Mouse (Mus musculus): ENCODE measurements around the gene Casz1. TPM values are rescaled to one million over a fixed set of nuclear protein-coding genes. Genes with fewer than 3 reads are reported as not detected.

The Casz1 gene
- total RNA-seq, 2 experiments from 2014 or later = 0.55 to 0.75 TPM

DNA sequence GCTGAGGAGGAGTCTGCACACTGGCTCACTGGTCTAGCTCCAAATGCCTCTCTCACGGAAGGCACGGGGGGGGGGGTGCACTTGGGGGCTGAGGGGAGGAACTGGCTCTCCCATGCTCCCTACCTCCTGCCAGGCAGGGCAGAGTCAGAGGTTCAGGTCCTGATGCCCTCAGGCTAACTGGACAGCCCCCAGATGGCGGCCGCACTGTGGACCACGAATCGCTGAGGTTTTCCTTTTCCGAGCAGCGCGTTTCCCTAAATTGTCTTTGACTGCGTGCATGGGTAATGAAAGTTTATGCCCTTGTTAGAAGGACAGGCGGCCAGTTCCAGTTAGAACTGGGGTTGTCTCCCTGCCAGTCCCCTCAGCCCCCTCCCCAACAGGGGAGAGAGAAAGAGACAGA lies 116.4 kb downstream of the Casz1 start:
- no peak for ATAC-seq (replicated peaks; ENCODE audit: low FRiP score, low TSS enrichment, poor library complexity, severe bottlenecking)

DNA sequence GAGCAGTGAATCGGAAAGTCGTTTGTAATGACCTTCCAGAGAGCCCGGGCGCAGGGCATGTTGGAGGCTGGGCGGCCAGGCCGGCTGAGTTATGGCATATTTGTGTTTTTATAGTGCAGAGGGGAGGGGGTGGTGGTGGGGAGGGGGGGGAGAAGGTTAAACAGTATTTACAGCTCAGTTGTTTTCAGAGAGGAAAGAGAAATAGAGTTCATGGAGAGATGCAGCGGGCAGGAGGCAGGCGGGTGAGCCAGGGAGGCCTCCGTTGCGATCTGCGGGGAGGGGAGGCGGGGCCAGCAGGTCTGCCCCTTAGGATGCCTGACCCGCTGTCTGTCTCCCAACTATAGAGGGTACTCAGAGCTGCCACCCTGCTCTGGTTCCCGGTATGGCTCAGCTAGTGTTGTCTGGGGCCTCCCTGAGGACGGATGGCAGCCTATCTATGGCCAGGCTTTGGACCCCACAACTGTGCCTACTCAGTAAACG lies 118.0 kb downstream of the Casz1 start:
- no peak for ATAC-seq (replicated peaks; ENCODE audit: low FRiP score, low TSS enrichment, poor library complexity, severe bottlenecking)

- ATAC-seq (replicated peaks; ENCODE audit: low FRiP score, low TSS enrichment, poor library complexity, severe bottlenecking) = no peak
These were observed 119.2 kb downstream of the Casz1 start for GRCm38 (mm10) chr4:148923414-148923813.

DNA sequence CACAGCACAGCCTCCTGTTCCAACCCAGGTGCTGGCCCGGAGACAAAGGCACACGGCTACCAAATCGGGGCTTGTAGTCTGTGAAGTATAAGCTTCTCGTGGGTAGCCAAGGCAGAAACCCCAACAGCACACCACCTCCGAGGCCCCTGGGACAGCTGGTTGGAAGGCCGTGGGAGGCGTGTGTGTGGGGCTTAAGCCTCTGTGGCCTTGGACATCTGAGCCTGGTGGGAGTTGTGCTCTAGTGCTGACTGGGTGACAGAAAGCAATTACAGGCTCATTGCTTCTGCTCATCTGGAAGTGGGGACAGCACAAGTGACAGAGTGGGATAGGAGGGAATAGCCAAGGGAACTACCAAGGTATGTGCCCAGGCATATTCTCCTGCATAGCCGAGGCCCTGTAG lies 119.7 kb downstream of the Casz1 start:
- no peak for ATAC-seq (replicated peaks; ENCODE audit: low FRiP score, low TSS enrichment, poor library complexity, severe bottlenecking)

DNA sequence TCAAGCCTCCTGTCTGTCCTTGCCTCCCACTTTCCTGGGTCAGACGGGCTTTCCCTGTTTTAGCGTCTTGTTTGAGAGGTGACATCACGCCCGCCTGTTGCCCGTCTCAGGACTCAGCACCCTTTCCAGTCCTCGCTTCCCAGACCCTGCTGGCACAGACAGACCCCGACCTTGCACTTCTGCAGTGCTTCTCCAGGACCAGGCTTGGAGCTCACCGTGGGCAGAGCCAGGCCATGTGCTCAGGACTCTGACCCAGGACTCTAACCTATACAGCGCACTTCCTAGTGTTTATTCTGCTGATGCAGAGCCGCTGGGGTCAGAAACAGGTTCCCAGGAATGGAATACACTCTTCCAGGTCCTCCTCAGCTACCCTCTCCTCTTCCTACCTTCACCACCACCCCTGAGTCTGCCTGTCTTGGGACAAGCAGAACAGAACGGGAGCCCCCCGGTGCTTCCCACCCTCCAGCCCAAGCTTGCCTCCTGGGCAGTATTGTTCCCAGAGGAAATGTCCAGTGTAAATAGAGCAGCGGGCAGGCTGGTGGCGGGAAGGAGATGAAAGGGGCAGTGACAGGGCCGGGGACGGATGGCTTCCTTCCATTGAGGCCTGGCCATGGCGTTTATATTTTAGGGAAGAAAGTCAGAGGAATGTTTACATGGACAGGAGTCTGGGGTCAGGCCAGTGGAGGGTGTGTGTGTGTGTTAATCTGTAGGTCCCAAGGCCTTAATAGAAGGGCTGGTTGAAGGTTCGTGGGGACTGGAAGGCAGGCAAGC lies 121.5 kb downstream of the Casz1 start:
- no peak for ATAC-seq (replicated peaks; ENCODE audit: low FRiP score, low TSS enrichment, poor library complexity, severe bottlenecking)

GRCm38 (mm10) chr4:148926459-148926858 lies 122.2 kb downstream of the Casz1 start:
- no peak for ATAC-seq (replicated peaks; ENCODE audit: low FRiP score, low TSS enrichment, poor library complexity, severe bottlenecking)

- ATAC-seq (replicated peaks; ENCODE audit: low FRiP score, low TSS enrichment, poor library complexity, severe bottlenecking) = no peak
These were observed 124.1 kb downstream of the Casz1 start for GRCm38 (mm10) chr4:148928316-148928715.

GRCm38 (mm10) chr4:148928876-148929275 lies 124.6 kb downstream of the Casz1 start:
- no peak for ATAC-seq (replicated peaks; ENCODE audit: low FRiP score, low TSS enrichment, poor library complexity, severe bottlenecking)

- ATAC-seq (replicated peaks; ENCODE audit: low FRiP score, low TSS enrichment, poor library complexity, severe bottlenecking) = no peak
These were observed 126.5 kb downstream of the Casz1 start for GRCm38 (mm10) chr4:148930721-148931229.

- no peak for ATAC-seq (replicated peaks; ENCODE audit: low FRiP score, low TSS enrichment, poor library complexity, severe bottlenecking)
These were observed 128.9 kb downstream of the Casz1 start for GRCm38 (mm10) chr4:148933109-148933508.

- no peak for ATAC-seq (replicated peaks; ENCODE audit: low FRiP score, low TSS enrichment, poor library complexity, severe bottlenecking)
These were observed 131.0 kb downstream of the Casz1 start for GRCm38 (mm10) chr4:148935211-148935610.

DNA sequence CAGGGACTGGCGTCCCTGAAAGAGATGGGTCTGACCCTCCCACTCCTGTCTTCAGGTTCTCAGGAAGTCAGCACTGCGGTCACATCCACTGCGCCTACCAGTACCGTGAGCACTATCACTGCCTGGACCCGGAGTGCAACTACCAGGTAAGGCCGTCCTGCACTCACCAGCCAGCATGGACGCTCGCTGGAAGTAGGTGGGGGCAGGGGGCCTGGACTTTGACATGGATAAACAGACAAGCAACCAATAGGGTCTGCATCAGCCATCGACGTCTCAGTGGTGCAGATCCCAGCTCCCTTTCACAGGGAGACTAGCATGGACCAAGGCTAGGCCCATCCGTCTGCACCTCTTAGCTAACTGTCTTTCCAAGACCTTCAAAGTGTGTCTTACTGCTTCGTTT lies 131.9 kb downstream of the Casz1 start:
- ATAC-seq (replicated peaks; ENCODE audit: low FRiP score, low TSS enrichment, poor library complexity, severe bottlenecking) = no peak

- ATAC-seq (replicated peaks; ENCODE audit: low FRiP score, low TSS enrichment, poor library complexity, severe bottlenecking) = no peak
These were observed 132.5 kb downstream of the Casz1 start for GRCm38 (mm10) chr4:148936727-148937126.

DNA sequence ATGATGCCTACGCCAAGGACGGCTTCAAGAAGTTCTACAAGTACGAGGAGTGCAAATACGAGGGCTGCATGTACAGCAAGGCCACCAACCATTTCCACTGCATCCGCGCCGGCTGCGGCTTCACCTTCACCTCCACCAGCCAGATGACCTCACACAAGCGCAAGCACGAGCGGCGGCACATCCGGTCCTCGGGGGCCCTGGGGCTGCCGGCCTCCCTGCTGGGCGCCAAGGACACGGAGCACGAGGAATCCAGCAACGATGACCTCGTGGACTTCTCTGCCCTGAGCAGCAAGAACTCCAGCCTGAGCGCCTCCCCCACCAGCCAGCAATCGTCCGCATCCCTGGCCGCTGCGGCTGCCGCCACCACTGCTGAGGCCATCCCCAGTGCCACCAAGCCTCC lies 134.3 kb downstream of the Casz1 start:
- no peak for ATAC-seq (replicated peaks; ENCODE audit: low FRiP score, low TSS enrichment, poor library complexity, severe bottlenecking)

- ATAC-seq (replicated peaks; ENCODE audit: low FRiP score, low TSS enrichment, poor library complexity, severe bottlenecking) = peak; percentile 97
These were observed 136.5 kb downstream of the Casz1 start for GRCm38 (mm10) chr4:148940674-148941211.

GRCm38 (mm10) chr4:148941321-148941720 lies 137.1 kb downstream of the Casz1 start:
- ATAC-seq (replicated peaks; ENCODE audit: low FRiP score, low TSS enrichment, poor library complexity, severe bottlenecking) = no peak

- ATAC-seq (replicated peaks; ENCODE audit: low FRiP score, low TSS enrichment, poor library complexity, severe bottlenecking) = no peak
These were observed 138.9 kb downstream of the Casz1 start for GRCm38 (mm10) chr4:148943099-148943498.

DNA sequence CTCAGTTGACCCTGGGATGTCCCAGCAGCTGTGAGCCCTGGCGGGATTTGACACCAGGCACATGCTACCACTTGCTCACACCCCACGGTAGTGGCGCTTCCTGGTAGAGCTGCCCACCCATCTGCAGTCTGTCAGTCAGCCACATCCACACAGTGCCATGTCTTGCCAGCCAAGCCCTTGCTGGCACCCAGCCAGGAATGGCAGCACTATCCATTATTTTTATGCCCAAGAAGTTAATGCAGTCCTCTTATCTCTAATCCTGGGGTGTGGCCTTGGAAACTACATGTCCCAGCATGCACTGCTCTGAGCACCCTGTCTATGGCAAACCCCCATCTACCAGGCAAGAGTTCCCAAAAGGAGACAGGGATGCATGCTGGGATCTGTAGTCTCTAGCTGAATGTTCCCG lies 141.2 kb downstream of the Casz1 start:
- ATAC-seq (replicated peaks; ENCODE audit: low FRiP score, low TSS enrichment, poor library complexity, severe bottlenecking) = peak; percentile 42; the same call in 1 of the 2 replicates

DNA sequence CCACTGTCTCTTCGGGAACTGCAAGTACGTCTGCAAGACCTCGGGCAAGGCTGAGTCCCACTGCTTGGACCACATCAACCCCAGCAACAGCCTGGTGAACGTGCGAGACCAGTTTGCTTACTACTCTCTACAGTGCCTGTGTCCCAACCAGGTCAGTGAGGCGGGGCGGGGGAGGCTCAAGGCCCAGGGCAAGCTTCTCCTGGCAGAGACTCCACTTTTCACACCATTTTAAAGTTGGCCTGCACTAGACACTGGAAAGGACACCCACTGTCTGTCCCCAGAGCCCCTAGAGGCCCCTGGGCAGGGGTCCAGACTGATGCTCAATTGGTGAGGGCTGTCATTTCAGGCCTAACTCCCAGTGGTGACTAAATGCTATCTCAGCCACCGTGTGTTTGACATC lies 141.8 kb downstream of the Casz1 start:
- no peak for ATAC-seq (replicated peaks; ENCODE audit: low FRiP score, low TSS enrichment, poor library complexity, severe bottlenecking)

DNA sequence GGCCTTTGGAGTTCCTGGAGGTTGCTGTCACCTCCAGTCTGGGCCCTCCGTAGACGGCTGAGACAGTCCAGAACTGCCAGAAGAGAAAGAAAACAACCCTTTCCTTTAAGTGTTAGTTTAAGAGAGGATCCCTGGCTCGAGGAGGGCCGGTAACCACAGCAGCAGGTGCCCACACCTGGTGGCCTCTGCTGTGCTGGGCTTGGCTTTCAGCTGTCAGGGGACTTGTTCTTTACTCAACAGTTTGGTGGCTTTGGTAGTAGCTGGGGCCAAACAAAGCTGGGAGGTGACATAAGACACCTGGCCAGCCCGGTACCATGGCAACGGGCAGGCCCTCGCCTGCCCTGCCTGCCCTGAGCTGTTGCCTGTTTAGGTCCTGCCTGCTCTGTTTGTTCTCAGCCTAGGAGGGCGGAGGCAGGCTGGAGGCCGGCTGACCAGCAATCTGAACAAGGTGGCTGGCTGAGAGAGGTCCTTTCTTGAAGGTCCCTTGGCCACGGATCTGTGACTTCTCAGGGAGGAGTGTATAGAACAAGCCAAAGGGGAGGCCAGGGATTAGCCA lies 143.7 kb downstream of the Casz1 start:
- no peak for ATAC-seq (replicated peaks; ENCODE audit: low FRiP score, low TSS enrichment, poor library complexity, severe bottlenecking)

- ATAC-seq (replicated peaks; ENCODE audit: low FRiP score, low TSS enrichment, poor library complexity, severe bottlenecking) = no peak
These were observed 146.3 kb downstream of the Casz1 start for GRCm38 (mm10) chr4:148950487-148950886.

Data from megakaryocyte-erythroid progenitor cell, adult 5-6 weeks (primary cell).